Mouse (Mus musculus): ENCODE measurements around the gene Olfr1214. TPM values are rescaled to one million over a fixed set of nuclear protein-coding genes. Genes with fewer than 3 reads are reported as not detected.

The Olfr1214 gene
- polyA plus RNA-seq (2014; fragmentation: Illumina TruSeq; extraction: RNeasy Lipid Tissue Mini Kit (QIAGEN cat#74804); ENCODE audit: low read depth, low replicate concordance): not detected

DNA sequence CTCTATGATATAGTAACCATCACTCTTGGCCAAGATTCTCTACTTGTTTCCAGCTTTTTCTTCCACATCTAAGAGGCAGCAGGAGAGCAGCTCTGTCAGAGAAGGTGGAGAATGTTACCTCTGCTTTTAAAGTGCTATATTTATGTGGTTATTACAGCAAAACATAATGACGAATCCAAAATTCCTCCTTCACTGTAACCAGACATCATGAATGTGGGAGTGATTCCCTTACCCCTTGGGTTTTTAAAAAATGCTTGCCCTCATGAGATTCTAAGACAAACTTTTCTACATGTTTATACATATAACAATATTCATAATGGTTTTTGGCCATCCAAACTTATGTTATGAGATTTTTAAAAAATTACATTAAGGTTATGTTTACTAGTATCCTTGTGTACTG lies at the start of gene Olfr1214:
Olfr1214 (minus strand) TSS at position 101 of the 400 bp plus-strand sequence.

DNA sequence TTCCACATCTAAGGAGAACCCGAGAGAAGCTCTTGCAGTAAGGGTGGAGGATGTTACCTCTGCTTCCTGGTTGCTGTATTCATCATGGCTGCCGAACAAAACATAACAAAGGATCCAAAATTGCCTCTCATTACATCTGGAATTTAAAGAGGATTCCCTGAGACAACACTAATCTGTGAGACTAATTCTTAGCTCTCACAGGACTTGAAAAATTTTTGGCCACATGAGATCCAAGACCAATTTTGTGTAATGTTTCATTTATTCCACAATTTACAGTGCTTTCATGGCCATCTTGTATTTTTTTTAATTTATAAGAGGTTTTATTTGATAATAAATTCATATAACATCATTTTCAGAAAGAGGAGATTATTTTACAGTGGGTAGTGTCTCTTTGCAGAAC lies 39.5 kb upstream of the Olfr1214 start, which contains the start of gene Olfr1217:
Olfr1217 (minus strand) TSS at position 101 of the 400 bp plus-strand sequence.

DNA sequence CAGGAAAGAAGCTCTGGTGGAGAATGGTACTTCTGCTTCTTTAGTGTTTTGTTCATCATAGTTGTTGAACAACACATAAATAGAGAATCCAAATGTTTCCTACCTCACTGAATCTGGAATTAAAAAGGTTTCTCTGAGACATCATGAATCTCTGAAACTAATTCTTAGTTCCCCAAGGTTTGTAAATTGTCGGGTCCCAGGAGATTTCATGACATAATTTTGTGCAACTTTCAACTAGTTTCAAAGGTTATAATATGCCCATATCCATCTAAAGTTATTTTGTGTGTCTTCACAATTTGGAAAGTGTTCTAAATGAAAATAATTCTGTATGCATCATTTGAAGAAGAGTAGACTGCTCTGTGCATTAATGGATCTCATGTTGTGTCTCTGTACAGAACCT lies 25.8 kb upstream of the Olfr1214 start, which contains the start of gene Olfr1216:
Olfr1216 (minus strand) TSS at position 101 of the 400 bp plus-strand sequence.

DNA sequence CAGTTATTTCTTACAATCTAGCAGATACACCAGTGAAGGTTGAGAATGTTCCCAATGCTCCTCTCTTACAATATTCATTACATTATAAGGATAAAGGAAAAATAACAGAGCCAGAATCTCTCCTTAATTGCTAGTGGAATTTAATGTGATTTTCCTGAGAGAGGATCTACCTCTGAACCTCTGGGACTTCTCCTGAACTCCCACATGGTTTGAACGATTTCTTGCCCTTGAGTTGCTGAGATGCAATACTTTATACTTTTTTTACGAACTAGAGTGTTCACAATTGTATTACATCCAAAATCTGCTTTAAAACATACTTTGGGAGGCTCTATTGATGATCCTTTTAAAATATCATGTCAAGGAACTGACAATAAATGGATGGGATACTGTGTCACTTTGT lies 14.4 kb upstream of the Olfr1214 start, which contains the start of gene Olfr1215:
Olfr1215 (minus strand) TSS at position 101 of the 400 bp plus-strand sequence.

DNA sequence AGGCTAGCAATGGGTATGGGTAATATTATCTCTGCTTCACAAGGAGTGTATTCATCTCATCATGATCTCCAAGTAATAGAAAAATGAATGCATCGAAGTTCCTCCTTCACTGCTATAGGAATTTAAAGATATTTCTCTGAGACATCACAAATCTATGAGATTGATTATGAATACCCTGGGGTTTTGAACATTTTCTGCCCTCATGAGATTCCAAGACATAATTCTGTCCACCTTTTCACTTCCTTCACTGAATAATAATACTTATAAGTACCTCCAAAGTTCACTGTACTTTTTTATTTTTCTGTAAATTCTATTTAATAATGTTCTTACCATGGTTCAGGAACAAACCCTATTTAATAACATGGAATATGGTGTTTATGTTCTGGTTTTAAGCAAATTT lies 12.3 kb downstream of the Olfr1214 start, which contains the start of gene Gm13762:
Gm13762 (minus strand) TSS at position 101 of the 400 bp plus-strand sequence.

DNA sequence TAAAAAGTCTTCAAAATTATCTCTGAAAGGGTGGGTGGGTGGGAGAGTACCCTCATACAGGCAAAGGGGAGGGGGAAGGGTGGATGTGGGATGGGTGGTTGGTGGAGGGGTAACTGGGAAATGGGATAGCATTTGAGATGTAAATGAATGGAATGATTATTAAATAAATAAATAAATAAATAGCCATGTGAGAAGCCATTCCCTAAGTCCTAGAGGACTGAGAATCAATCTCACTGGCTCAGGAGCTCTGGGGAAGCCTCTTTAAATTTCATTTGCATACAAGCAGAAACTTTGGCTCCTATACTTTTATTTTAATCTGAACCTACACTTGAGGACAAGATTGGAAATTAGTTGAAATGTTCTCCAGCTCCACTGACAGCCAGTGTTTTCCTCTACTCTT lies 38.8 kb downstream of the Olfr1214 start, which contains the start of gene Olfr1212:
Olfr1212 (plus strand) TSS at position 301 of the 400 bp plus-strand sequence.

DNA sequence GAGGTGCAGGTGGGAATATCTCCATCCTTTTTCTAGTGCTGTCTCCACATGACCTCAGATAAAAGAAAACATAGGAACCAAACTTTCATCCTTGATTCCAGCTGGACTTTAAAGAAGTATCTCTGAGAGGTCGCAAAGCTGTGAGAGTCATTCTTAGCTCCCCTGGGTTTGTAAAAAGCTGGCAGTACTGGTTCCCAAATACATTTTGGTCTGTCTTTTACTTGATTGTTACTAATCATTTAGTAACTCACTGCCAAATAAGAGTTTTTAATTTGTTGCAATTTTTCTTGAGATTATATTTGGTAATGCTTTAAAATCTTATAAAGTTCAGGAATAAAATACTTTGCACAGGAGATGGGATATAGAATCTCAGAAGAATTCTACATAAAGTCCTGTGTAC lies 54.4 kb downstream of the Olfr1214 start, which contains the start of gene Olfr1211:
Olfr1211 (minus strand) TSS at position 101 of the 400 bp plus-strand sequence.

Other genes starting within 250 kb of the Olfr1214 start
- gene Olfr1198, start 241.3 kb downstream of the Olfr1214 start, polyA plus RNA-seq (2014; fragmentation: Illumina TruSeq; extraction: RNeasy Lipid Tissue Mini Kit (QIAGEN cat#74804); ENCODE audit: low read depth, low replicate concordance): not detected
- gene Olfr1199, start 232.2 kb downstream of the Olfr1214 start, polyA plus RNA-seq (2014; fragmentation: Illumina TruSeq; extraction: RNeasy Lipid Tissue Mini Kit (QIAGEN cat#74804); ENCODE audit: low read depth, low replicate concordance): not detected
- not detected for gene Olfr1200, start 222.2 kb downstream of the Olfr1214 start, polyA plus RNA-seq (2014; fragmentation: Illumina TruSeq; extraction: RNeasy Lipid Tissue Mini Kit (QIAGEN cat#74804); ENCODE audit: low read depth, low replicate concordance)
- not detected for gene Olfr1201, start 199.6 kb downstream of the Olfr1214 start, polyA plus RNA-seq (2014; fragmentation: Illumina TruSeq; extraction: RNeasy Lipid Tissue Mini Kit (QIAGEN cat#74804); ENCODE audit: low read depth, low replicate concordance)
- gene Olfr1202, start 178.2 kb downstream of the Olfr1214 start, polyA plus RNA-seq (2014; fragmentation: Illumina TruSeq; extraction: RNeasy Lipid Tissue Mini Kit (QIAGEN cat#74804); ENCODE audit: low read depth, low replicate concordance): not detected
- gene Olfr1205, start 162.9 kb downstream of the Olfr1214 start, polyA plus RNA-seq (2014; fragmentation: Illumina TruSeq; extraction: RNeasy Lipid Tissue Mini Kit (QIAGEN cat#74804); ENCODE audit: low read depth, low replicate concordance): not detected
- gene Olfr1204, start 143.4 kb downstream of the Olfr1214 start, polyA plus RNA-seq (2014; fragmentation: Illumina TruSeq; extraction: RNeasy Lipid Tissue Mini Kit (QIAGEN cat#74804); ENCODE audit: low read depth, low replicate concordance): not detected
- not detected for gene Olfr1206, start 129.4 kb downstream of the Olfr1214 start, polyA plus RNA-seq (2014; fragmentation: Illumina TruSeq; extraction: RNeasy Lipid Tissue Mini Kit (QIAGEN cat#74804); ENCODE audit: low read depth, low replicate concordance)
- gene Olfr1208, start 90.3 kb downstream of the Olfr1214 start, polyA plus RNA-seq (2014; fragmentation: Illumina TruSeq; extraction: RNeasy Lipid Tissue Mini Kit (QIAGEN cat#74804); ENCODE audit: low read depth, low replicate concordance): not detected
- not detected for gene Olfr1209, start 77.5 kb downstream of the Olfr1214 start, polyA plus RNA-seq (2014; fragmentation: Illumina TruSeq; extraction: RNeasy Lipid Tissue Mini Kit (QIAGEN cat#74804); ENCODE audit: low read depth, low replicate concordance)
- not detected for gene Olfr1211, start 54.5 kb downstream of the Olfr1214 start, polyA plus RNA-seq (2014; fragmentation: Illumina TruSeq; extraction: RNeasy Lipid Tissue Mini Kit (QIAGEN cat#74804); ENCODE audit: low read depth, low replicate concordance)
- gene Olfr1212, start 38.7 kb downstream of the Olfr1214 start, polyA plus RNA-seq (2014; fragmentation: Illumina TruSeq; extraction: RNeasy Lipid Tissue Mini Kit (QIAGEN cat#74804); ENCODE audit: low read depth, low replicate concordance): not detected
- not detected for gene Gm13762, start 12.4 kb downstream of the Olfr1214 start, polyA plus RNA-seq (2014; fragmentation: Illumina TruSeq; extraction: RNeasy Lipid Tissue Mini Kit (QIAGEN cat#74804); ENCODE audit: low read depth, low replicate concordance)
- not detected for gene Olfr1215, start 14.3 kb upstream of the Olfr1214 start, polyA plus RNA-seq (2014; fragmentation: Illumina TruSeq; extraction: RNeasy Lipid Tissue Mini Kit (QIAGEN cat#74804); ENCODE audit: low read depth, low replicate concordance)
- not detected for gene Olfr1216, start 25.7 kb upstream of the Olfr1214 start, polyA plus RNA-seq (2014; fragmentation: Illumina TruSeq; extraction: RNeasy Lipid Tissue Mini Kit (QIAGEN cat#74804); ENCODE audit: low read depth, low replicate concordance)
- gene Olfr1217, start 39.4 kb upstream of the Olfr1214 start, polyA plus RNA-seq (2014; fragmentation: Illumina TruSeq; extraction: RNeasy Lipid Tissue Mini Kit (QIAGEN cat#74804); ENCODE audit: low read depth, low replicate concordance): not detected
- gene Olfr1218, start 68.5 kb upstream of the Olfr1214 start, polyA plus RNA-seq (2014; fragmentation: Illumina TruSeq; extraction: RNeasy Lipid Tissue Mini Kit (QIAGEN cat#74804); ENCODE audit: low read depth, low replicate concordance): not detected
- not detected for gene Olfr1219, start 90.9 kb upstream of the Olfr1214 start, polyA plus RNA-seq (2014; fragmentation: Illumina TruSeq; extraction: RNeasy Lipid Tissue Mini Kit (QIAGEN cat#74804); ENCODE audit: low read depth, low replicate concordance)
- gene Olfr1220, start 114.2 kb upstream of the Olfr1214 start, polyA plus RNA-seq (2014; fragmentation: Illumina TruSeq; extraction: RNeasy Lipid Tissue Mini Kit (QIAGEN cat#74804); ENCODE audit: low read depth, low replicate concordance): not detected
- gene Olfr1221, start 124.6 kb upstream of the Olfr1214 start, polyA plus RNA-seq (2014; fragmentation: Illumina TruSeq; extraction: RNeasy Lipid Tissue Mini Kit (QIAGEN cat#74804); ENCODE audit: low read depth, low replicate concordance): not detected
- not detected for gene Olfr1222, start 140.4 kb upstream of the Olfr1214 start, polyA plus RNA-seq (2014; fragmentation: Illumina TruSeq; extraction: RNeasy Lipid Tissue Mini Kit (QIAGEN cat#74804); ENCODE audit: low read depth, low replicate concordance)
- gene Olfr1223, start 158.9 kb upstream of the Olfr1214 start, polyA plus RNA-seq (2014; fragmentation: Illumina TruSeq; extraction: RNeasy Lipid Tissue Mini Kit (QIAGEN cat#74804); ENCODE audit: low read depth, low replicate concordance): not detected
- not detected for gene Olfr1224-ps1, start 171.4 kb upstream of the Olfr1214 start, polyA plus RNA-seq (2014; fragmentation: Illumina TruSeq; extraction: RNeasy Lipid Tissue Mini Kit (QIAGEN cat#74804); ENCODE audit: low read depth, low replicate concordance)
- gene Olfr1225, start 182.0 kb upstream of the Olfr1214 start, polyA plus RNA-seq (2014; fragmentation: Illumina TruSeq; extraction: RNeasy Lipid Tissue Mini Kit (QIAGEN cat#74804); ENCODE audit: low read depth, low replicate concordance): not detected
- not detected for gene Olfr1226, start 207.4 kb upstream of the Olfr1214 start, polyA plus RNA-seq (2014; fragmentation: Illumina TruSeq; extraction: RNeasy Lipid Tissue Mini Kit (QIAGEN cat#74804); ENCODE audit: low read depth, low replicate concordance)